Mouse (Mus musculus): ENCODE results near the gene Mpped2. TPM values are rescaled to one million over a fixed set of nuclear protein-coding genes. Genes with fewer than 3 reads are reported as not detected.

Mpped2 gene
- total RNA-seq, 1 experiment = 3.3 TPM

- in situ Hi-C loops (cut with MboI; ENCODE audit: low sequenced_read_pairs in 2 of 2, unreplicated experiment in 2 of 2) = no loop called here
- no peaks in the 10 kb centered on the region for H3K36me3 ChIP-seq (ENCODE audit: control insufficient read depth, insufficient read depth, low read length, poor library complexity, severe bottlenecking)
- no peak overlapping the region for H3K27ac ChIP-seq (ENCODE audit: insufficient read depth, low read depth, low read length, poor library complexity, severe bottlenecking)
- DNase-seq (ENCODE audit: low read depth, low spot score) = no peak
- no peak overlapping the region for H3K9ac ChIP-seq (ENCODE audit: insufficient read depth, low read depth, low read length, poor library complexity, severe bottlenecking)
- no peak overlapping the region for H3K4me3 ChIP-seq (ENCODE audit: insufficient read depth in 1 of 2, low read depth in 1 of 2, low read length in 2 of 2, poor library complexity in 1 of 2, severe bottlenecking in 1 of 2)
- H3K9me3 ChIP-seq (ENCODE audit: control insufficient read depth, insufficient read depth, low read depth, low read length) = no peaks in the 10 kb centered on the region
- H3K4me1 ChIP-seq (ENCODE audit: control insufficient read depth in 2 of 2, insufficient read depth in 2 of 2, low read length in 2 of 2, poor library complexity in 1 of 2) = peaks cover 0 to 2% of the 10 kb centered on the region in 2 experiments; a peak in 1 of 4 replicates
- TF ChIP-seq CHD2 (IDR thresholded peaks at IDR 0.05; ENCODE audit: low read depth, low read length) = no peak
- TF ChIP-seq MAFK (IDR thresholded peaks at IDR 0.05; ENCODE audit: insufficient read depth, low read depth, low read length) = no peak
- no peak for TF ChIP-seq ZNF384 (IDR thresholded peaks at IDR 0.05; ENCODE audit: low read depth, low read length)
- TF ChIP-seq HCFC1 (IDR thresholded peaks at IDR 0.05; ENCODE audit: borderline replicate concordance, insufficient read depth, low read length) = no peak
- no peak for TF ChIP-seq ZC3H11A (IDR thresholded peaks at IDR 0.05; ENCODE audit: borderline replicate concordance, low read depth, low read length)
These were observed 140.1 kb downstream of the Mpped2 start for GRCm38 (mm10) chr2:106833212-106833611.

- TF ChIP-seq ZC3H11A (IDR thresholded peaks at IDR 0.05; ENCODE audit: borderline replicate concordance, low read depth, low read length) (no peak), ZNF384 (IDR thresholded peaks at IDR 0.05; ENCODE audit: low read depth, low read length) (no peak), HCFC1 (IDR thresholded peaks at IDR 0.05; ENCODE audit: borderline replicate concordance, insufficient read depth, low read length) (no peak), CHD2 (IDR thresholded peaks at IDR 0.05; ENCODE audit: low read depth, low read length) (no peak), MAFK (IDR thresholded peaks at IDR 0.05; ENCODE audit: insufficient read depth, low read depth, low read length) (no peak)
- in situ Hi-C loops (cut with MboI; ENCODE audit: low sequenced_read_pairs in 2 of 2, unreplicated experiment in 2 of 2) = no loop called here
- H3K4me1 ChIP-seq (ENCODE audit: control insufficient read depth in 2 of 2, insufficient read depth in 2 of 2, low read length in 2 of 2, poor library complexity in 1 of 2) = peaks cover 0 to 4% of the 10 kb centered on the region in 2 experiments; a peak in 1 of 4 replicates
- no peak overlapping the region for H3K4me3 ChIP-seq (ENCODE audit: insufficient read depth in 1 of 2, low read depth in 1 of 2, low read length in 2 of 2, poor library complexity in 1 of 2, severe bottlenecking in 1 of 2)
- H3K9ac ChIP-seq (ENCODE audit: insufficient read depth, low read depth, low read length, poor library complexity, severe bottlenecking) = no peak overlapping the region
- no peak for DNase-seq (ENCODE audit: low read depth, low spot score)
- no peaks in the 10 kb centered on the region for H3K36me3 ChIP-seq (ENCODE audit: control insufficient read depth, insufficient read depth, low read length, poor library complexity, severe bottlenecking)
- no peak overlapping the region for H3K27ac ChIP-seq (ENCODE audit: insufficient read depth, low read depth, low read length, poor library complexity, severe bottlenecking)
- H3K9me3 ChIP-seq (ENCODE audit: control insufficient read depth, insufficient read depth, low read depth, low read length) = no peaks in the 10 kb centered on the region
These were observed 142.3 kb downstream of the Mpped2 start for GRCm38 (mm10) chr2:106835321-106835720.

GRCm38 (mm10) chr2:106837241-106837640 lies 144.2 kb downstream of the Mpped2 start:
- Histone ChIP-seq H3K4me3 (ENCODE audit: insufficient read depth in 1 of 2, low read depth in 1 of 2, low read length in 2 of 2, poor library complexity in 1 of 2, severe bottlenecking in 1 of 2) (no peak overlapping the region), H3K27ac (ENCODE audit: insufficient read depth, low read depth, low read length, poor library complexity, severe bottlenecking) (no peak overlapping the region)
- DNase-seq (ENCODE audit: low read depth, low spot score) = no peak

GRCm38 (mm10) chr2:106844147-106844546 lies 151.1 kb downstream of the Mpped2 start:
- in situ Hi-C loops (cut with MboI; ENCODE audit: low sequenced_read_pairs in 2 of 2, unreplicated experiment in 2 of 2) = no loop called here
- peaks cover 0 to 2% of the 10 kb centered on the region in 2 experiments; a peak in 3 of 4 replicates for H3K4me1 ChIP-seq (ENCODE audit: control insufficient read depth in 2 of 2, insufficient read depth in 2 of 2, low read length in 2 of 2, poor library complexity in 1 of 2)
- DNase-seq (ENCODE audit: low read depth, low spot score) = no peak
- no peak for TF ChIP-seq HCFC1 (IDR thresholded peaks at IDR 0.05; ENCODE audit: borderline replicate concordance, insufficient read depth, low read length)
- TF ChIP-seq ZNF384 (IDR thresholded peaks at IDR 0.05; ENCODE audit: low read depth, low read length) = no peak
- no peak for TF ChIP-seq MAFK (IDR thresholded peaks at IDR 0.05; ENCODE audit: insufficient read depth, low read depth, low read length)
- no peak for TF ChIP-seq ZC3H11A (IDR thresholded peaks at IDR 0.05; ENCODE audit: borderline replicate concordance, low read depth, low read length)
- TF ChIP-seq CHD2 (IDR thresholded peaks at IDR 0.05; ENCODE audit: low read depth, low read length) = no peak
- no peak overlapping the region for H3K4me3 ChIP-seq (ENCODE audit: insufficient read depth in 1 of 2, low read depth in 1 of 2, low read length in 2 of 2, poor library complexity in 1 of 2, severe bottlenecking in 1 of 2)
- H3K9ac ChIP-seq (ENCODE audit: insufficient read depth, low read depth, low read length, poor library complexity, severe bottlenecking) = no peak overlapping the region
- no peaks in the 10 kb centered on the region for H3K36me3 ChIP-seq (ENCODE audit: control insufficient read depth, insufficient read depth, low read length, poor library complexity, severe bottlenecking)
- H3K9me3 ChIP-seq (ENCODE audit: control insufficient read depth, insufficient read depth, low read depth, low read length) = no peaks in the 10 kb centered on the region
- no peak overlapping the region for H3K27ac ChIP-seq (ENCODE audit: insufficient read depth, low read depth, low read length, poor library complexity, severe bottlenecking)

More at GRCm38 (mm10) chr2:106837241-106837640, 144.2 kb downstream of the Mpped2 start:
- H3K9me3 ChIP-seq (ENCODE audit: control insufficient read depth, insufficient read depth, low read depth, low read length) = no peaks in the 10 kb centered on the region
- in situ Hi-C loops (cut with MboI; ENCODE audit: low sequenced_read_pairs in 2 of 2, unreplicated experiment in 2 of 2) = no loop called here
- H3K36me3 ChIP-seq (ENCODE audit: control insufficient read depth, insufficient read depth, low read length, poor library complexity, severe bottlenecking) = no peaks in the 10 kb centered on the region
- no peak overlapping the region for H3K9ac ChIP-seq (ENCODE audit: insufficient read depth, low read depth, low read length, poor library complexity, severe bottlenecking)
- peaks cover 0 to 4% of the 10 kb centered on the region in 2 experiments; a peak in 1 of 4 replicates for H3K4me1 ChIP-seq (ENCODE audit: control insufficient read depth in 2 of 2, insufficient read depth in 2 of 2, low read length in 2 of 2, poor library complexity in 1 of 2)
- no peak for TF ChIP-seq HCFC1 (IDR thresholded peaks at IDR 0.05; ENCODE audit: borderline replicate concordance, insufficient read depth, low read length)
- no peak for TF ChIP-seq MAFK (IDR thresholded peaks at IDR 0.05; ENCODE audit: insufficient read depth, low read depth, low read length)
- no peak for TF ChIP-seq CHD2 (IDR thresholded peaks at IDR 0.05; ENCODE audit: low read depth, low read length)
- TF ChIP-seq ZC3H11A (IDR thresholded peaks at IDR 0.05; ENCODE audit: borderline replicate concordance, low read depth, low read length) = no peak

Measured in ES-E14 (cell line).